Mouse (Mus musculus) testis, postnatal 14 days (tissue): Measurements from ENCODE around the gene Lrmp.
"Not testable (repeated sequence)": the region's sequence is repeated elsewhere in the genome, so short reads cannot be mapped to it uniquely, and the experiment has no call there.

ENCODE experiments used
- DNase-seq: peaks from one replicate; pipeline ENCODE4 v3.0.0; 2021; ENCODE audit warnings: low spot score

The Lrmp gene

GRCm38 (mm10) chr6:145105439-145105838, 10.0 kb upstream of the Lrmp start:
- DNase-seq = no peak

DNA sequence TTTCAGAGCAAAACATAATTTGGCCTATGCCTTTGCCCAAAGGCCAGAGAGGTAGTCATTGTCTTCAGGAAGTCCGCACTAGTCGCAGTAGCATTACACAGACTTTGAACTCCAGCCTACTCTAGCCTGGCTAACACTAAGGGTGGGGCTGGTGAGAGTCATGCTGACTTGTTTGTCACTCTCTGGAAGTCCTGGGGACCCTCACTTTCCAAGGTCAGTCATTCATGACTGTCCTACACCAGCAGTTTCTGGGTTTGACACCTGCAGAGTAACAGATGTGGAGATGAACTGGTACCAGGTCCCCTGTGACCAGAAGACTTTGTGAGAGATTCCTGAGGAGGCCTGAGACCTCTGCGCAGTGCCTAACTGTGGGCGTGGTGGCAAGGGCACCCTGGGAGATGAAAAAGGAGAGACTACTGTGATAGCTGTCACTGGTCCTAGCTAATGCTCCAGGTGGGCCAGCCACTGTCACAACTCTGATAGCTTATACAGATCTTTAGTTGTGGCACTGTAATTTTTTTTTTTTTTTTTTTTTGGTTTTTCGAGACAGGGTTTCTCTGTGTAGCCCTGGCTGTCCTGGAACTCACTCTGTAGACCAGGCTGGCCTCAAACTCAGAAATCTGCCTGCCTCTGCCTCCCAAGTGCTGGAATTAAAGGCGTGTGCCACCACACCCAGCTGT, 9.2 kb upstream of the Lrmp start:
- no peak for DNase-seq

DNA sequence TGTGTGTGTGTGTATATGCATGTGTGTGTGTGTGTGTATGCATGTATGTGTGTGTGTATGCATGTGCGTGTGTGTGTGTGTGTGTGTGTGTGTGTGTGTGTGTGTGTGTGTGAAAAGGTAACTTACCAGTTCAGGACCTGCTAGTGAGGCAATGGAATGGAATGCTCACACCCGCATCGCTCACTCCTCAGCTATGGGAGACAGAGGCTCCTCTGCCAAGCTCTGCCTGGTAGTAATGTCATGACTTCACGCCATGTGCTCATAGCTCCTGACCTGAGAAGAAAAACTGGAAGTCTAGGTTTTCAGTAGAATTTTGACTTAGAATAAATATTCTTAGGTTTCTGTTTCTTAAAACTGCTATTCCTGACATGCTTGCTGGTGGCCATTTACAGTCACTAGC, 4.7 kb upstream of the Lrmp start:
- no peak for DNase-seq

DNA sequence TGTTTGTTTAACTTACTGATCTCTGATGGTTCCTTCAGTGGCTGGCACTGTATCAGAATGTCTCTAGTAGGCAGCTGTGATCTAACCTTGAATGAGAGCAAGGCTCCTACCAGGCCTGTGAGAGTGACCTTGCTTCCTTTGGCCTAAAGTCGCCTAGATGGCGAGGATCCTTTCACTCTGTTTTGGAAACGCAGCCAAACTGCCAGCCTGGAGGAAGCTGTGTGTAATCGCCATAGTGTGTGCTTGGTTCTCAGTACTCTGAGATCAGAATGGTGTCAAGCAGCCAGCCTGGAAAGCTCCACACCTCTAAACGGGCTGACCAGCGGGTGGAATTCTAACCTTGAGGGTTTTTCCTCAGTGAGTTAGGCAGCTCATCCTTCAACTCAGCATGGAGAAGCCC, 2.6 kb upstream of the Lrmp start:
- DNase-seq = peak; percentile 12

- DNase-seq = no peak
Observed at GRCm38 (mm10) chr6:145114561-145114960, 892 bp upstream of the Lrmp start.

- no peak for DNase-seq
Observed at GRCm38 (mm10) chr6:145116098-145116672, 732 bp downstream of the Lrmp start.

DNA sequence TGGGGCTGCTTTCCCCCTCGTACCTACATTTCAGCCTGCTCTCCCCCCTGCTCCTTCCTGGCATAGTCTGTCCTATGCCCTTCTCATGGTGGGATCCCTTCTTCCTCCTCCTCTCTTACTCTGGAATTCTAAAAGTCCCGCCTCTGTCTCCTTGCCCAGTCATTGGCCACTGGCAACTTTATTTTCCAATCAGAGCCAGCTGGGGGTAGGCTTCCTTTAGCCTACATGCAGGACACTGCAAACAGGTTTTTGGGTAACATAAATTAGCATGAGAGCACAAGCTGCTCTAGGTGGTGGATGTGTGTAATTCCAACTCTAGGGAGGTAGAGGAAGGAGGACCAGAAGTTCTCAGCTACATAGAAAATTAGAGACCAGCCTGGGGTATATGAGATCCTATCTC, 4.6 kb downstream of the Lrmp start:
- no peak for DNase-seq

GRCm38 (mm10) chr6:145120787-145121589, 5.5 kb downstream of the Lrmp start:
- DNase-seq = no peak

DNA sequence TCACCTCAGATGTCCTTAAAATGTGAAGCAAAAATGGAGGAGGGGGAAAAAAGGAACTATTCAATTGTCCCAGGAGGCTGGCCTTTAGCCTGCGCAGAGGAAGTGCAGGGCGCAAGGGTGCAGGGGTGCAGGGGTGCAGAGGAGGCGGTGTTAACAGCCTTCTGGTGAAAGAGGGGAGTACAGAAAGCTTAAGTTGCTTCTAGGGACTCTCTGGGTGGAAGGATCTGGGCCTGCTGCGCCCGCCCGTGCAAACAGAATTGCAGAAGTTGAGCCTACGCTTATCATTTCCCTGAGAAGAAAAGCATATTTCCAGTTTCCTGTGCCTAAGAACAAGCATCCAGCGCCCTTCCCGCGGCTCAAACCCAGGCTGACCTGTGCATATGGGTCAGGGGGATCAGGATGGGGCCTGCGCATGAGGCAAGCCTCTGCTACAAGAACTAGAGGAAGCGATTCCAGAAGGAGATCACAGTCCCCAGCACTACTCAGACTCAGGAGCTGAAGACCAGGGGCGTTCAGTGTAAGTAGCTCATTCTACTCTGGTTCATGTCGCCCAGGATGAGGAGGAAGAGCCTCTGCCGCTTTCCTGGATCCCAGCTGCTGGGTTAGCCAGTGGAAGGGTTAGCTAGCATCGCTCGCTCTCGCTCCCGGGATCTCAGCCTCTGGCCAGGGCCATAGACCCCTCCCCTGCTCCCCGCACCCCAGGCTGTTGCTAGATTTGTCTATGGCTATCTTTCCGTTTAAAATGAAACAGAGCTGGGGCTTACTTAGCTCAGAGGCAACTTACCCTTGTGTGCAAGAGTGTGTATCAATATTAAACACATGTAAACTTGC, 6.4 kb downstream of the Lrmp start:
- DNase-seq = no peak

DNA sequence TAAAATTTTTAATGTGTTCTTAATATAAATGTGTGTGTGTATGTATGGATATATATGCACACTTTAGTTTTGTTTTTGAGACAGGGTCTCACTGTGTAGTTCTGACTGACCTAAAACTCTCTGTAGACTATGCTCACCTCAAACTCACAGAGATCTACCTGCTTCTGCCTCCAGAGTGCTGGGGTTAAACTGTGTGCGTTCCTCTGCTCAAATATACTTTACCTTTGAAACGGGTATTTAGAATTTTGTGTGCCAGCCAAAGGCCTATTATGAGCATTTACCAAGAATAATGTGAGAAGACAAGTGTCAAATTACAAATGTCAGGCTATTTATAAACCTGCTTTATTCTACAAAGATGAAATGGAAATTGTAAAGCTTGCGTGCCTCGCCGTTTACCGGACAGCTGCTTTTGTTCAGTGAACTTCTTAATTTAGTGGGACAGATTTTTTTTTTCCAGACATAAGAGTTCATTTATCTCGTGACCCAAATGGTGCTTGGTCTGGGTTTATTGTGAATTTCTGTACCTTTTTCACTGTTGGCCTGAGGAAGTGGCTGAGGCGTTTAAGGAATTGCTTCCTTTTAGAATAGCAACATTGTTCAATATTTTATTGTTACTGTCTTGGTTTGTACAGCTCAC, 7.1 kb downstream of the Lrmp start:
- DNase-seq = no peak

DNA sequence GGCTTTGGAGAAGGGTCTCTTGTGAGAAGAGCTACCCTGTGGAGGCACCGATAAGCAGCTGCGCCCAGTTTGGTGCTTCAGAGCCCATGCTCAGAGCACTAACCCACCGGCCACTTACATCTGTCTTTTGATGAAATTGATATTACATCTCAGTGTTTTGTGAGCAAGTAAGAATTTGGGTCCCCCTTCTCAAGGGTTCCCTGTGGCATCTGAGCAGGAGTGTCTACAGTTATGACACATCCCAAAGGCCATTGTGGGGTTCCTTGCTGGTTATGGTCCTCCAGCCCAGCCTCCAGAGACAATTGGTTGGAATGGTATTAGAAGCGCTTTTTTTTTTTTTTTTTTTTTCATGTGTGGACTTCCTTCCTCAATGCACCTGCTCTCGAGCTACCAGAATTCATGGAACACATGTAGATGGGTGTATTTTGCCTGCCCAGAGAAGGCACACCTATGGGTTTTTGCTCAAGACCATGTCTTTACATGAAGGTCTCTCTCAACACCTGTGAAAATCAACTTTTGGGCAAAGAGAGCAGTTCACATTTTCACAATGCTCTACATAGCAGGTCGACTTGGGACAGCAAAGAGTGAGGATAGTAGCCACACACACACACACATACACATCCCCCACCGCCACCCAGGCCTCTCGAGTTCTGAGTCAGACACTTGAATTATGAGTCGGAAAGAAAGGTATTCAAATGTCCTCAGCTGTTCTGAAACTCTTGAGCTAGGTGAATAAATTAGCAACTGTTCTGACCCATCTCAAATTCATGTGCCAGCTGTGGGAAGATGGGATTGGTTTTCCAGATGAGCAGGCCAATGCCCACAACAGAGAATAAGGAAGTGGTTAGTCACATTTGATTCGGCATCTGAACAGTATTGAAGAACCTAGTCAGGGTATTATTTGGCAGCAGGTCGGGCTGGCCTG, 7.9 kb downstream of the Lrmp start:
- no peak for DNase-seq

DNA sequence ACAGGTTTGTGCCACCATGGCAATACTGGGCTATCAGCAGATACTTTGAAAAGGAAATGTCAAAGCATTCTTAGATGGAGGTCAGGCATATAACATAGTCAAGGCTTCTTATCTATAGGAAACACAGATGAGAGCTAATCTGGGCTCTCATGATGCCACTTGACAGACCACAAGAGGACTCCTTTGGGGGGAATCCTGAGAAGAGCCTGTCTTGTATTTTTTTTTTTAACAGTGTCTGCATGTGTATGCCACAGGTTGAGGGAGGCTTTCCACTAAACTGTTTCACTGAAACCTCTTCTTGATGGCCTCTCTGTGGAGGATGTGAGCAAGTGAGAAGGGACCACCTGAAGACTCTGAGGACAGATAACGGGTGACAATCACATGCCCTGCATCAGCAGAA, 9.2 kb downstream of the Lrmp start:
- no peak for DNase-seq

- DNase-seq = no peak
Observed at GRCm38 (mm10) chr6:145125591-145126113, 10.2 kb downstream of the Lrmp start.

- DNase-seq = no peak
Observed at GRCm38 (mm10) chr6:145127652-145128051, 12.2 kb downstream of the Lrmp start.

GRCm38 (mm10) chr6:145129563-145129962, 14.1 kb downstream of the Lrmp start:
- no peak for DNase-seq

GRCm38 (mm10) chr6:145131991-145132390, 16.5 kb downstream of the Lrmp start:
- DNase-seq = no peak

GRCm38 (mm10) chr6:145132969-145133368, 17.5 kb downstream of the Lrmp start:
- DNase-seq = not testable (repeated sequence)

- DNase-seq = no peak
Observed at GRCm38 (mm10) chr6:145135295-145135694, 19.8 kb downstream of the Lrmp start.

- no peak for DNase-seq
Observed at GRCm38 (mm10) chr6:145135804-145136203, 20.4 kb downstream of the Lrmp start.

- no peak for DNase-seq
Observed at GRCm38 (mm10) chr6:145136831-145137230, 21.4 kb downstream of the Lrmp start.

GRCm38 (mm10) chr6:145139236-145139635, 23.8 kb downstream of the Lrmp start:
- DNase-seq = no peak
